24 mouse cellular contexts compared by ENCODE assay signal in the genomic region with DNA sequence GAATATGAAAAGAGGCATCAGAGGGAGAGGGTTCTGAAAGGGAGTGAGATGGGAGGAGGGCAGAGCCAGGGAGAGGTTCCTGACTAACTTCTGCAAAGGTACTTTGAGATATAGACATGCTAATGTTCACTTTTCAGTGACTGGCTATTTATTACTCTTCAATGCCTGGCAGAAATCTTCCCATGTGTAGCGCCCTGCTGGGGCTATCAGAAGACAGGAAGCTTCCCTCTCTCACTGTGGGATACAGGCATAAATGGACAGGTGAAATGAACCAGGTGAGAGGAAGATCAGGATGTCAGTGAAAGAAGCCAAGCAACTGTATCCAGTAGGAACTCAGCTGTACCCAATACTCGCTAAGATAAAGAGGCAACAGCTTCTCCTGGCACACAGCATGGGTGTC.
A peak's percentile ranks its signal among the peaks of the same experiment; 100 is the strongest.
DNase-seq lines count a peak whose midpoint lies in the region; ATAC-seq lines count a peak whose summit lies in the region.
"Had no signal": no experiment of that assay in that cellular context is flagged by ENCODE, and none has a peak within 500 bp of the region (broad histone marks: within the 10 kb centered on the region; RNA-seq: fewer than 3 reads in every experiment).

No protein-coding gene starts in this region.

- DNase-seq in heart, adult 11 months = peak; percentile 28
- no peak for DNase-seq in heart, embryonic 10.5 days (ENCODE audit: low spot score)
- DNase-seq in midbrain, embryonic 11.5 days (ENCODE audit: low spot score, missing footprints) = peak; percentile 53
- no peak for DNase-seq in midbrain, embryonic 14.5 days
- peak; percentile 54 for DNase-seq in R1 (ENCODE audit: low read depth, low spot score)
- DNase-seq in limb, embryonic 10.5 days (ENCODE audit: low spot score) = peak; percentile 6
- no peak for DNase-seq in spleen, adult 18-20 months
- no peak for DNase-seq in adrenal gland, postnatal 4 days (ENCODE audit: low spot score in 2 of 2)
- DNase-seq: adrenal gland, adult 8-10 months; adrenal gland, postnatal 14 days; adrenal gland, postnatal 36 days; cerebellum, adult 11-12 months; cerebellum, adult 2 months; cerebellum, adult 9-10 months; cerebellum, postnatal 10 days; cerebellum, postnatal 25 days; forebrain, postnatal 0 days had no signal

- WGBS in heart, embryonic 10.5 days = 56% methylated on average over 2 of the region's 2 CpGs
- WGBS in midbrain, embryonic 11.5 days = 78% methylated on average over 2 of the region's 2 CpGs
- WGBS in midbrain, embryonic 14.5 days = 66% methylated on average over 2 of the region's 2 CpGs
- 69% methylated on average over 2 of the region's 2 CpGs for WGBS in limb, embryonic 10.5 days

- H3K9ac ChIP-seq in midbrain, embryonic 11.5 days (ENCODE audit: low read length) = no peak overlapping the region
- H3K9ac ChIP-seq in midbrain, embryonic 14.5 days (replicated peaks; ENCODE audit: low read length) = no peak overlapping the region
- H3K9ac ChIP-seq: embryonic facial prominence, embryonic 12.5 days; forebrain, embryonic 13.5 days; forebrain, embryonic 15.5 days; forebrain, postnatal 0 days had no signal

- no peak overlapping the region for H3K4me2 ChIP-seq in midbrain, embryonic 11.5 days
- H3K4me2 ChIP-seq in midbrain, embryonic 14.5 days (ENCODE audit: low read length) = no peak overlapping the region
- H3K4me2 ChIP-seq: embryonic facial prominence, embryonic 12.5 days; forebrain, embryonic 13.5 days; forebrain, embryonic 15.5 days had no signal

- ATAC-seq in midbrain, embryonic 11.5 days (ENCODE audit: low FRiP score) = no peak
- ATAC-seq in midbrain, embryonic 14.5 days (ENCODE audit: low FRiP score, low TSS enrichment) = no peak
- ATAC-seq: activated CD4-positive, CD25-positive, alpha-beta regulatory T cell, adult 4 months; forebrain, embryonic 13.5 days; forebrain, embryonic 15.5 days; forebrain, postnatal 0 days; Patski had no signal

- H3K4me1 ChIP-seq in heart, embryonic 10.5 days = peaks cover 5% of the 10 kb centered on the region; the same call in 1 of the 2 replicates
- no peaks in the 10 kb centered on the region for H3K4me1 ChIP-seq in midbrain, embryonic 11.5 days (ENCODE audit: control insufficient read depth, insufficient read depth, low read length)
- H3K4me1 ChIP-seq in midbrain, embryonic 14.5 days (ENCODE audit: control insufficient read depth, insufficient read depth, low read length) = no peaks in the 10 kb centered on the region
- H3K4me1 ChIP-seq in limb, embryonic 10.5 days = no peaks in the 10 kb centered on the region
- H3K4me1 ChIP-seq: embryonic facial prominence, embryonic 10.5 days; embryonic facial prominence, embryonic 12.5 days; forebrain, embryonic 13.5 days; forebrain, embryonic 15.5 days had no signal

- H3K4me3 ChIP-seq in heart, embryonic 10.5 days = no peak overlapping the region
- H3K4me3 ChIP-seq in midbrain, embryonic 11.5 days (ENCODE audit: low read depth, low read length) = no peak overlapping the region
- H3K4me3 ChIP-seq in midbrain, embryonic 14.5 days (replicated peaks; ENCODE audit: low read depth, low read length) = no peak overlapping the region
- no peak overlapping the region for H3K4me3 ChIP-seq in limb, embryonic 10.5 days
- H3K4me3 ChIP-seq: embryonic facial prominence, embryonic 10.5 days; embryonic facial prominence, embryonic 12.5 days; forebrain, embryonic 13.5 days; forebrain, embryonic 15.5 days had no signal

- no peak overlapping the region for H3K27ac ChIP-seq in heart, embryonic 10.5 days
- no peak overlapping the region for H3K27ac ChIP-seq in midbrain, embryonic 11.5 days (ENCODE audit: low read depth, low read length)
- H3K27ac ChIP-seq in midbrain, embryonic 14.5 days (replicated peaks; ENCODE audit: low read depth, low read length) = no peak overlapping the region
- no peak overlapping the region for H3K27ac ChIP-seq in limb, embryonic 10.5 days
- H3K27ac ChIP-seq: embryonic facial prominence, embryonic 10.5 days; embryonic facial prominence, embryonic 12.5 days; forebrain, embryonic 13.5 days; forebrain, embryonic 15.5 days had no signal

- H3K36me3 ChIP-seq in heart, embryonic 10.5 days = no peaks in the 10 kb centered on the region
- no peaks in the 10 kb centered on the region for H3K36me3 ChIP-seq in midbrain, embryonic 11.5 days (ENCODE audit: control insufficient read depth, insufficient read depth, low read length)
- no peaks in the 10 kb centered on the region for H3K36me3 ChIP-seq in midbrain, embryonic 14.5 days (ENCODE audit: control insufficient read depth, insufficient read depth, low read length)
- H3K36me3 ChIP-seq in limb, embryonic 10.5 days = no peaks in the 10 kb centered on the region
- H3K36me3 ChIP-seq: embryonic facial prominence, embryonic 10.5 days; embryonic facial prominence, embryonic 12.5 days; forebrain, embryonic 15.5 days; G1E had no signal

- no peaks in the 10 kb centered on the region for H3K9me3 ChIP-seq in heart, embryonic 10.5 days
- H3K9me3 ChIP-seq in midbrain, embryonic 11.5 days (ENCODE audit: control insufficient read depth, low read length) = no peaks in the 10 kb centered on the region
- no peaks in the 10 kb centered on the region for H3K9me3 ChIP-seq in midbrain, embryonic 14.5 days (ENCODE audit: control insufficient read depth, low read length)
- H3K9me3 ChIP-seq in limb, embryonic 10.5 days (replicated peaks) = no peaks in the 10 kb centered on the region
- H3K9me3 ChIP-seq: embryonic facial prominence, embryonic 10.5 days; embryonic facial prominence, embryonic 12.5 days; forebrain, embryonic 13.5 days; forebrain, embryonic 15.5 days; G1E had no signal

- 0 out of 2 replicates have a peak, but pooled peaks cover under 1% of the 10 kb centered on the region for H3K27me3 ChIP-seq in heart, embryonic 10.5 days (ENCODE audit: insufficient read depth, poor library complexity, severe bottlenecking)
- no peaks in the 10 kb centered on the region for H3K27me3 ChIP-seq in midbrain, embryonic 11.5 days (ENCODE audit: control insufficient read depth, insufficient read depth, low read length)
- no peaks in the 10 kb centered on the region for H3K27me3 ChIP-seq in midbrain, embryonic 14.5 days (ENCODE audit: control insufficient read depth, insufficient read depth, low read length)
- no peaks in the 10 kb centered on the region for H3K27me3 ChIP-seq in limb, embryonic 10.5 days (ENCODE audit: low read depth, poor library complexity, severe bottlenecking)
- H3K27me3 ChIP-seq: embryonic facial prominence, embryonic 12.5 days; forebrain, embryonic 13.5 days; forebrain, embryonic 15.5 days had no signal

Comparison
In these comparisons a context has a peak if more than half of its experiments do, and no peak if none do; other contexts are left out.
1. DNase-seq: peak in heart, adult 11 months (single experiment), midbrain, embryonic 11.5 days (single experiment), R1 (single experiment) and limb, embryonic 10.5 days (single experiment); none in heart, embryonic 10.5 days (single experiment), midbrain, embryonic 14.5 days (single experiment), spleen, adult 18-20 months (0 of 2) and adrenal gland, postnatal 4 days (0 of 2).